Mouse (Mus musculus) limb, embryonic 11.5 days (tissue): ENCODE measurements around the gene Cacna1d. TPM values are rescaled to one million over a fixed set of nuclear protein-coding genes. Genes with fewer than 3 reads are reported as not detected.

Experiments used
- ATAC-seq: fragments of 200-750 bp; cut with Nextera tagmentation; 2 replicates; pipeline ENCODE4 v1.8.0; 2017; ENCODE audit warnings: low read depth; ENCODE audit not compliant: insufficient number of reproducible peaks, low FRiP score, low TSS enrichment
- DNase-seq: peaks from one replicate; pipeline ENCODE4 v3.0.0-alpha.2; 2015; ENCODE audit warnings: low spot score
- H3K27ac ChIP-seq: fragments of 300-500 bp; sonication (generic); replicated peaks from 2 replicates; pipeline ENCODE4 v1.5.1; 2014; ENCODE audit warnings: low read depth, mild to moderate bottlenecking, low read length
- H3K27me3 ChIP-seq: fragments of 300-500 bp; sonication (generic); 2 replicates; pipeline ENCODE4 v1.6.1; 2014; ENCODE audit warnings: mild to moderate bottlenecking, low read length, mixed read lengths; ENCODE audit not compliant: control insufficient read depth, insufficient read depth
- H3K36me3 ChIP-seq: fragments of 300-500 bp; sonication (generic); 2 replicates; pipeline ENCODE4 v1.6.1; 2014; ENCODE audit warnings: mild to moderate bottlenecking, low read length, moderate library complexity, mixed read lengths; ENCODE audit not compliant: control insufficient read depth, insufficient read depth
- H3K4me1 ChIP-seq: fragments of 300-500 bp; sonication (generic); 2 replicates; pipeline ENCODE4 v1.6.1; 2014; ENCODE audit warnings: low read length, mixed read lengths; ENCODE audit not compliant: control insufficient read depth, insufficient read depth
- H3K4me2 ChIP-seq: fragments of 300-500 bp; sonication (generic); 2 replicates; pipeline ENCODE4 v1.6.1; 2014; ENCODE audit warnings: low read depth, mild to moderate bottlenecking, moderate library complexity; ENCODE audit not compliant: severe bottlenecking
- H3K4me3 ChIP-seq: fragments of 300-500 bp; sonication (generic); 2 replicates; pipeline ENCODE4 v1.5.1; 2014; ENCODE audit warnings: low read depth, low read length
- H3K9ac ChIP-seq: fragments of 300-500 bp; sonication (generic); 2 replicates; pipeline ENCODE4 v1.6.1; 2014; ENCODE audit warnings: mild to moderate bottlenecking, low read length
- H3K9me3 ChIP-seq: fragments of 300-500 bp; sonication (generic); 2 replicates; pipeline ENCODE4 v1.6.1; 2016; ENCODE audit warnings: low read length; ENCODE audit not compliant: control insufficient read depth
- WGBS: fragments of 180-500 bp; shearing (Covaris S2); extraction: QIAGEN DNeasy Blood & Tissue Kit; methylation state at CpG from one replicate; pipeline ENCODE4 v1.1.7; 2014; 5-methylcytosine and 5-hydroxymethylcytosine counted together
- polyA plus RNA-seq: library from polyadenylated mRNA; unstranded; fragments of >200 nt; fragmentation: Nextera tagmentation; extraction: Ambion mirVana; gene quantifications from 2 replicates; pipeline ENCODE4 v1.2.1, GENCODE M21; 2014

The Cacna1d gene
- polyA plus RNA-seq, 1 experiment from 2014 or later = 2.1 TPM

DNA sequence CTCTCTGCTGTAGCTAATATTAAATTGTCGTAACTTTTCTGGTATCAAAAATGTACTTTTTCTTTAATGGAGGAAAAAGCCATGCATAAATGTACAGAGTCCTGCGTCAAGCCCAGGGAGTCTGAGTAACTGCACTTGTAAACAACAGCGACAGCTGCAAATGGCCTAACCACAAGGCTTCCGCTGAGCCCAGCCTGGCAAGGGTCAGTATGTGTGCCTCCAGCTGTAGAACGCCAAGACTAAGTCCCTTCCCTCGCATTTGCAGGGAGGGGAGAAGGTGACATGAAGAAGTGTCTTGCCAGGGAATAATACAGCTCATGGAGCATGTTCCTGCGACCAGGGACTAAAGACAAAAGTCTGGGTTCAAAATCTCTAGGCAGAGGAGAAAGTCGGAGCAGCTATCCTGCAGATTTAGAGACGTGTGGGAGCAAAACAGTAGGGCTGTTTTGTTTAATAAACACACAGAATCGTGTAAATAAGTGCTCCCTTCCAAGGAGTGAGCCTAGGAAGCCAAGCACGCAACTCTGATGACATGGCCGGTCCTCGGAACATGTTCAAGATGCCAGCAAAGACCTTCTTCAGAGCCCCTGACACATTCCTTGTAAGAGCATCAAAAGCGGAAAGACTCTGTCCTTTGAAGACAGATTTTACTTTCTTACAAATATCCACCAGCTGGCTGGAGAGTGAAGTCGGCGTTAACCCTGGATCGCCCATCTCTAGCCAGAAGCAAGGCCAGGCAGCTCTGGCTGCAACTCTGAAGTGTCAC is 160.7 kb downstream of the Cacna1d start:
- H3K27ac ChIP-seq = no peak overlapping the region
- ATAC-seq (no peak), DNase-seq (no peak)
- no peak overlapping the region for H3K9ac ChIP-seq
- no peaks in the 10 kb centered on the region for H3K9me3 ChIP-seq
- H3K4me1 ChIP-seq = no peaks in the 10 kb centered on the region
- 81% methylated on average over 17 of the region's 17 CpGs for WGBS
- H3K27me3 ChIP-seq = no peaks in the 10 kb centered on the region
- no peak overlapping the region for H3K4me2 ChIP-seq
- no peaks in the 10 kb centered on the region for H3K36me3 ChIP-seq
- H3K4me3 ChIP-seq = no peak overlapping the region

DNA sequence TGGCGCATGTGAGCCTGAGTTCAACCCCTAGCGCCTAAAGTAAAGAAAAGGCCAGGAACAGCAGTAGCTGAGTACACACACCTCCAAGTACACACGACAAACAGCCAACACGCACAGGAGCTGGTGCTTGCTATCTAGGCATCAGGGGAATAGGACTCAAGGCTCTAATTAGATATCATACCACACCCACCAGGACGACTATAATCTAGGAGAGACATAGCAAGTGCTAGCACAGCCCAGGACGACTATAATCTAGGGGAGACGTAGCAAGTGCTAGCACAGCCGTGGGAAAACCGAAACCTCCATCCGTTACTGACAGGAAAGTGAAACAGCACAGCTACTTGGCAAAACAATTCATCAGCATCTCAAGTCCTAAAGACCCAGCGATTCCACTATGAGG is 162.1 kb downstream of the Cacna1d start:
- WGBS = 81% methylated on average over 11 of the region's 11 CpGs
- H3K9me3 ChIP-seq = no peaks in the 10 kb centered on the region
- no peaks in the 10 kb centered on the region for H3K36me3 ChIP-seq
- H3K9ac ChIP-seq = no peak overlapping the region
- no peaks in the 10 kb centered on the region for H3K4me1 ChIP-seq
- H3K27ac ChIP-seq = no peak overlapping the region
- ATAC-seq = no peak
- H3K4me2 ChIP-seq = no peak overlapping the region
- no peaks in the 10 kb centered on the region for H3K27me3 ChIP-seq
- DNase-seq = no peak
- H3K4me3 ChIP-seq = no peak overlapping the region

DNA sequence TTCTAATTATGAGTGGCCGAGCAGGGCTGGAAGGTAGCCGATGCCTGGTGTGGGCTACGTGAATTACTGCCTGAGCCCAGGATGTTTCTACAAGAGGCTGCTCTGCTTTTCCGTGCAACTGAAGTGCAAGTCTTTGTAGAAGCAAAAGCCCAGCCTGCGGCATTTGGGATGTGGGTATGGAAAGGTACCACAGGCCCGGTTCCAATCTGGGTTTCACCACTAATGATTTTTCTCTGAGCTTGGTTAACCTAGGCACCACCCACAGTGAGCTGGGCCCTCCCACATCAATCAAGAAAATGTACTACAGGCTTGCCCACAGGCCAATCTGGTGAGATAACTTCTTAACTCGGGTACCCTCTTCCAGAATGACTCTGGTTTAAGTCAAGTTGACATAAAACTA is 163.8 kb downstream of the Cacna1d start:
- H3K4me3 ChIP-seq = no peak overlapping the region
- no peak overlapping the region for H3K4me2 ChIP-seq
- no peaks in the 10 kb centered on the region for H3K9me3 ChIP-seq
- WGBS = 56% methylated on average over 7 of the region's 7 CpGs
- no peak for DNase-seq
- no peak overlapping the region for H3K9ac ChIP-seq
- no peaks in the 10 kb centered on the region for H3K27me3 ChIP-seq
- H3K36me3 ChIP-seq = no peaks in the 10 kb centered on the region
- no peak overlapping the region for H3K27ac ChIP-seq
- no peak for ATAC-seq
- H3K4me1 ChIP-seq = no peaks in the 10 kb centered on the region

DNA sequence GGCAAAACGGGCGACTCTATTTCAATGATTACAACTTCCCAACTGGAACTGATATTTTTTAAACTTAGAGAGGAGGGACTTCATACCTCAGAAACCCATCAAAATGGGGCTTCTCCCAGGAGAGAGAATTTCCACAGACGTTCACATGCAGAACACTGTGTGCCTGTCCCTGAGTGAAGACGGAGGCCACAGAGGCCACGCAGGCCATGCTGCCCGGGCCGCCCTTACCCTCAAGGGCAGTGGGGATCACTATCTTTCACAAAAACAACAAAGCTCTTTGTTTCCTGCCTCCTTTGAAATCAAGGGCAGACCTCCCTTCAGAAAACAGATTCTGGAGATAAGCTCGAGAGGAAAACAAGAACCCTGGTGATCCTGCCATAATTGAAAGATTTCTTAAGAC is 164.2 kb downstream of the Cacna1d start:
- H3K27me3 ChIP-seq = no peaks in the 10 kb centered on the region
- no peak overlapping the region for H3K9ac ChIP-seq
- no peak overlapping the region for H3K27ac ChIP-seq
- ATAC-seq = no peak
- H3K36me3 ChIP-seq = no peaks in the 10 kb centered on the region
- H3K4me1 ChIP-seq = no peaks in the 10 kb centered on the region
- no peaks in the 10 kb centered on the region for H3K9me3 ChIP-seq
- no peak overlapping the region for H3K4me3 ChIP-seq
- DNase-seq = no peak
- WGBS = 59% methylated on average over 8 of the region's 8 CpGs
- no peak overlapping the region for H3K4me2 ChIP-seq

DNA sequence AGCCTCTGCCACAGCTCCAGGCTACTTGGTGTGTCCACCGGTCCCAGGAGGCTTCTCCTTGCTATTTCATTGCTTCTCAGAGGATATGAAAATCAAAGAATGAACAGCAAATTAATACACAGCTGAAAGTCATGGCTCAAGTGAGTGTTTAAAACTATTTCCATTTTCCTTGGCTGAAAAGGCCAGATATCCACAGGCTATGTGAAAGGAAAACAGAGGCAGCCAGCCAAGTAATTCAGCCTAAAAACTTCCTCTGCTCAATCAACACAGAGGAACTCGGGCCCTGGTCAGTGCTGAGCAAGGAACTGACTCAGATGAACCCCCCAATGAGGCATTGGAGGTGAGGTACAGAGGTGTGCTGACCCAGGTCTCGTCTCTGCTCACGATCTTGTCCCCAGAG is 165.0 kb downstream of the Cacna1d start:
- H3K4me1 ChIP-seq = no peaks in the 10 kb centered on the region
- DNase-seq (no peak), ATAC-seq (no peak)
- H3K27me3 ChIP-seq = no peaks in the 10 kb centered on the region
- no peak overlapping the region for H3K27ac ChIP-seq
- 84% methylated on average over 4 of the region's 4 CpGs for WGBS
- no peak overlapping the region for H3K9ac ChIP-seq
- H3K4me3 ChIP-seq = no peak overlapping the region
- no peaks in the 10 kb centered on the region for H3K36me3 ChIP-seq
- no peak overlapping the region for H3K4me2 ChIP-seq
- H3K9me3 ChIP-seq = no peaks in the 10 kb centered on the region

DNA sequence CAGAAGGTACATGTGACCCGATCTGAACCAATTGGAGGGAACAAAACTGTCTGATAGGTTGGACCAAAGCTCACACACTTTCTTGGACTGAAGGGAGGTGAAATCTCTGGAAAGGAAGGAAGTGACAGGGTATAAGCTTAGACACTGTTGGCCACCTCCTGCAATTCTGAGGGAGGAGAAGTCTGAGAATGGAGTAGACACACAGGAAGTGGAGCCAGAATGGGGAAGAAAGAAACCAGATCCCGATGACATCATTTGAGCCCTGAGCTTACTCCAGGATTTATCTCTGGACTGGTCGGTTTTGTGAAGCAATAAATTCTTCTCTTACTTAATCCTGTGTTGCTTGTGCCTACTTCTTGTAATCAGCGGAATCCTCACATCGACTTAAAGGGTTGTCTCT is 166.3 kb downstream of the Cacna1d start:
- Histone ChIP-seq H3K27ac (no peak overlapping the region), H3K4me2 (no peak overlapping the region), H3K4me1 (no peaks in the 10 kb centered on the region), H3K9me3 (no peaks in the 10 kb centered on the region), H3K27me3 (no peaks in the 10 kb centered on the region), H3K9ac (no peak overlapping the region), H3K36me3 (no peaks in the 10 kb centered on the region), H3K4me3 (no peak overlapping the region)
- ATAC-seq = no peak
- 80% methylated on average over 5 of the region's 5 CpGs for WGBS
- no peak for DNase-seq

DNA sequence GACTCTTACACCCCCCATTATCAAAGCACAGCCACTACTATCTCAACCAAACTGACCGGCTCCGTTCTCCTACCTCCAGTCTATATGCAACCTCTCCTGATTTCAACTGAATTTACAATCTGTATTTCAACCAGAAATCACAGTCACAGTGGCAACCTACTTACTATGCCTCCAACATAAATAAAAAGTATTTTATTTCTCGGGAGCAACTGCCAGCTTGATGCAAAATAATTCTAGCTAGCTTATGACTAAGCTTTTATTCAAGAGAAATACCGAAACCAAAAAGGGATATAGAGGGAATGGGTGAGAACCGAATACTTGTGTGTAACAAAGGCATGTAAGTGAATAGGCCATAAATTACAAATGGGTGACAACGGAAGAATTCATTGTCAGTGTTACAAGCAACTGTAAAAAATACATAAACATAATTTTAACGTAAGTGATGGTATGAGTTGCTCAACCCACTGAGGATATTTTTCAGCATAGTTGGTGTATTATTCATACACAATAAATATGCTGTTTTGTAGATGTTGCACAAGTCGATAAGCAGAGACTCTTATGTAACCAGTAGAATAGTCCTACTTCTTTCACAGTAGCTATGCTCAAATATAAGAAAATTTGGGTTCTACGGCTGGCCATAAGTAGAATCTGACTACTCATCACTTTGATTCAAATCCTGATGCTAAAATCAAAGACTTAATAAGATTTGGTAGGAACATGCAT is 172.4 kb downstream of the Cacna1d start:
- H3K4me3 ChIP-seq = no peak overlapping the region
- DNase-seq (no peak), ATAC-seq (no peak)
- no peak overlapping the region for H3K4me2 ChIP-seq
- H3K9me3 ChIP-seq = no peaks in the 10 kb centered on the region
- no peak overlapping the region for H3K9ac ChIP-seq
- H3K27me3 ChIP-seq = no peaks in the 10 kb centered on the region
- no peaks in the 10 kb centered on the region for H3K36me3 ChIP-seq
- 91% methylated on average over 9 of the region's 9 CpGs for WGBS
- H3K27ac ChIP-seq = no peak overlapping the region
- no peaks in the 10 kb centered on the region for H3K4me1 ChIP-seq

DNA sequence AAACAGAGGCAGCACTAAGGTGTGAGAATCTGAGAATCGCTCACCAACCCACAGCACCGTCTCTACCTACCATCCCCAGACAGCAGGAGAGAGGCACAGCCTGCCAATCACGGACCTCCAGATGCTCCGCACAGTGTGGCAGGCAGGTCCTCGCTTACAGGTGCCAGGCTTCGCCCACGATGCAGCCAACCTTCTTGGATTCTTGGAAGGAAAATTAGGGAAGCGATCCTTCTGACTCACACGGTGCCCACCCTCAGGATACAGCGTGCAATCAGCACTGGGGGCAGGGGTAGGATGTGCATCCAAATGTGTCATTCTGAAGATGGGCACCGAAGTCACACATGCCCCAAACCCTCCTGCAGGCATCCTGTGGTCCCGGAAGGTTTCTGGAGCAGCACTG is 173.0 kb downstream of the Cacna1d start:
- Histone ChIP-seq H3K4me3 (no peak overlapping the region), H3K4me1 (no peaks in the 10 kb centered on the region), H3K9ac (no peak overlapping the region), H3K36me3 (no peaks in the 10 kb centered on the region), H3K27me3 (no peaks in the 10 kb centered on the region), H3K4me2 (no peak overlapping the region), H3K27ac (no peak overlapping the region), H3K9me3 (no peaks in the 10 kb centered on the region)
- no peak for ATAC-seq
- no peak for DNase-seq
- 89% methylated on average over 12 of the region's 12 CpGs for WGBS
